Mouse (Mus musculus): Measurements from ENCODE around the gene Gm28035. TPM values are rescaled to one million over a fixed set of nuclear protein-coding genes. Genes with fewer than 3 reads are reported as not detected.
A peak's percentile ranks its signal among the peaks of the same experiment; 100 is the strongest.

The Gm28035 gene
- polyA plus RNA-seq (2016; fragmentation: Nextera tagmentation; extraction: Ambion mirVana): 0.04 and 0.08 TPM in 2 replicates

DNA sequence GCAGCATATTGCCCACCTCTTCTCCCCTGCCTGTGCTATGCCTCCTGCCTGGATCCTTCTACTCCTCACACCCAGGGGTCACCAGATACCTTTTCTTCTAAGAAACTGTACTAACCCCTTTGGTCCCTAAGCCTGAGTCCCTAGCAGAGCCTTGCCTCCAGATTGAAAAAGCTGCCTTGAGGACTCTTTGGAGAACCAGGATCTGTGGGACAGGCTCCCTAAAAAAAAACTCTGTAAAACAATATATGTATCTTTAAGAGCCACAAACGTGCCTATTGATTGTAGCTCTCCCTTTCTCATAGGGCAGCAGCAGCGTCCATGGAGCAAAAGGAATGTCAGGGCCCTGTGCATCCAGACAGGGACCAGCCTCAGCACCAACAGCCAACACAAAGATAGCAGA, at the start of gene Gm28035:
Gene Gm28035 (plus strand): TSS at position 301 of the 400 bp plus-strand sequence.
- H3K36me3 ChIP-seq: peaks cover 62% of the 10 kb centered on the region
- H3K27ac ChIP-seq: no peak within 1 kb of the TSS
- peaks cover 67% of the 10 kb centered on the region for H3K4me1 ChIP-seq
- no peak for DNase-seq (ENCODE audit: low spot score)
- peak within 1 kb of the TSS; percentile 4; the same call in 1 of the 2 replicates for H3K4me3 ChIP-seq
- 86% methylated on average over 2 of the region's 2 CpGs for WGBS
- H3K9me3 ChIP-seq (replicated peaks): no peaks in the 10 kb centered on the region
- no peaks in the 10 kb centered on the region for H3K27me3 ChIP-seq (ENCODE audit: low read depth, poor library complexity, severe bottlenecking)

DNA sequence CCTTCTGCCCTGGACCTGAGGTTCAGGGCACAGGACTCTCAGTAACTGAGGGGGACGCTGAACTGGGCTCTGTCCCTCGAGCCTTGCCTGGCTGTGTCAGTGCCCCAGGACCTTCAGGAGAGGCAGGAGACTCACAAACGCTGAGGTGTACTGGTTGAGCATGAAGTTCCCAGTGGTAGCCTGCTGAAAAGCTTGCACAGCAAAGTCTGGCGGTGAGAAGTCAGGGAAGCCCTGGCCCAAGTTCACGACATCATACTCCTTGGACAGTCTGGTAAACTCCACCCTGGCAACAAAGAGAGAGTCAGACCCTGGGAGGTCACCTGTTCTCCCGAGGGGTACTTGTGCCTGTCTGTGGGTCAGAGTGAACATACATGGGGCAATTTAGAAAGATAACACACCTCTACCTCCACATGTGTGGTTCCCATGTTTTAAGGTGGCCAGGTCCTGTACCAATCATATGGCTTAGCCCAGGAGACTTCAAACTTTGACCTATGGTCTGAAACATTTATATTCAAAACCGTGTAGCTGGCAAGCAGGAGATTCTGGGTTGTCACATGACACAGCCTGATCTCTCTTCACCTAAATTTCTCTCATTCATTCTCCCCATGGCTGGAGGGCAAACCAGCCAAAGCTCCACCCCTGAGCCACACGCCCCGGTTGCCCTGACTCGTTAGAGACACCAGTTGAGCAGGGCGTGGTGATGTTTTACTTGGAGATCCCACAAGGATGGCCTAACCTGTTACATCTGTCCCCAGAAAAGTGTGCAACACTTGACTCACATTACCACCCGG, 48.4 kb upstream of the Gm28035 start:
- Histone ChIP-seq H3K27me3 (ENCODE audit: low read depth, poor library complexity, severe bottlenecking) (no peaks in the 10 kb centered on the region), H3K27ac (no peak overlapping the region), H3K4me1 (no peaks in the 10 kb centered on the region), H3K4me3 (no peak overlapping the region), H3K36me3 (peaks cover 3% of the 10 kb centered on the region; the same call in 1 of the 2 replicates), H3K9me3 (replicated peaks) (no peaks in the 10 kb centered on the region)
- no peak for DNase-seq (ENCODE audit: low spot score)
- WGBS: 88% methylated on average over 12 of the region's 12 CpGs

DNA sequence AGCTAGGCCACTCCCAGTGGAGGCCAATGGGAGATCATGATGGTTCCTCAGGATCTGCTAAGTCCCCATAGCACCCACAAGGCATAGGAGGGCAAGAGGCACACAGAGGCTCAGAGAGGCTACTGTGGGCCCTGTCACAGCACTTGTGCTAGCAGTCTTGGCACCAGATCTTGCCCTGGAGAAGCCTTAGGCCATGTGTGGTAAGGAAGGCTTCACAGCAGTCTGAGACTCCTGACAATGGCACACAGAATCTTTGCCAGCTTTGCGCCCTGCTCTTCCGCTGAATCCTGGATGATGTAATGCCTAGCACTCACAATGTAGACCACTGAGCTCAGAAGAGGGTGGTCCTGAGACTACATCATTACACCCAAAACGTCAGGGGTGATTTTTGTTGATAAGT, 45.7 kb upstream of the Gm28035 start:
- H3K27ac ChIP-seq: no peak overlapping the region
- H3K4me1 ChIP-seq: no peaks in the 10 kb centered on the region
- DNase-seq (ENCODE audit: low spot score): no peak
- H3K4me3 ChIP-seq: no peak overlapping the region
- H3K9me3 ChIP-seq (replicated peaks): no peaks in the 10 kb centered on the region
- 88% methylated on average over 3 of the region's 3 CpGs for WGBS
- no peaks in the 10 kb centered on the region for H3K27me3 ChIP-seq (ENCODE audit: low read depth, poor library complexity, severe bottlenecking)
- H3K36me3 ChIP-seq: peaks cover 3% of the 10 kb centered on the region; the same call in 1 of the 2 replicates

DNA sequence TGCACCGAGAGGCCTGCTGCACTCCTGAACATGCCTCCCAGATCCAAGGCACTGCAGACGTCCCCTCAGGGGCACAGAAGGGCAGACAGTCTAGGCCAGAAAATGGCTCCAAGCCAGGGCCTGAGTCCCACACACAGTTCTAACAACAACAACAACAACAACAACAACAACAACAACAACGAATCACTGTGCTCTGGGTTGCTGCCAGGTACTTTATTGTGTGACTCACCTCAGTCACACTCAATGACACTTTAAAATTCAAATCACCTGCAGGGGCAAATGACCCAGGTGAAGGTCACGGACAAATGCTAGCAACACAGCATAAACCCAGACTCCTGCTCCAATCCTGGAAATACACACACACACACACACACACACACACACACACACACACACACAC, 42.3 kb upstream of the Gm28035 start:
- DNase-seq (ENCODE audit: low spot score): no peak
- Histone ChIP-seq H3K4me3 (no peak overlapping the region), H3K27me3 (ENCODE audit: low read depth, poor library complexity, severe bottlenecking) (no peaks in the 10 kb centered on the region), H3K9me3 (replicated peaks) (no peaks in the 10 kb centered on the region), H3K27ac (no peak overlapping the region), H3K4me1 (no peaks in the 10 kb centered on the region), H3K36me3 (no peaks in the 10 kb centered on the region)
- 77% methylated on average over 4 of the region's 4 CpGs for WGBS

DNA sequence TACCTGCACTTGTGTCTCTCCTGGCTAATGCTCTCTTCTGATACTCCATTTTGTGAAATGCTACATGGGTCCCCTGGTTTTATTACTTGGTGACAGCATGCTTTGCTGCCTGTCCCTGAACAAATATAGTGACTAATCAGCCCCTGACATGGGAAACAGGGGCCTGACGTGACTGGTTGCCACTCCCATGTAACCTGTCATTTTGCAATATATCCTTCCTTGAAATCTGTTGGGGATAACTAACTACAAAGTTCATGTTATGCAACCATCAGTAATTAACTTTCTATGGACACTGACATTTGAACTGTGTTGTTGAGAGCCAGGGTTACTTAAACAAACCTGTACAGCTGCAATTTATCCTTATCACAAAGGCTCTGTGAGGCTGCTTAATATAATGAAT, 40.4 kb upstream of the Gm28035 start:
- H3K4me1 ChIP-seq: peaks cover 6% of the 10 kb centered on the region
- H3K9me3 ChIP-seq (replicated peaks): no peaks in the 10 kb centered on the region
- H3K4me3 ChIP-seq: no peak overlapping the region
- H3K27me3 ChIP-seq (ENCODE audit: low read depth, poor library complexity, severe bottlenecking): no peaks in the 10 kb centered on the region
- no peaks in the 10 kb centered on the region for H3K36me3 ChIP-seq
- H3K27ac ChIP-seq: no peak overlapping the region
- 73% methylated on average over 1 of the region's 1 CpGs for WGBS
- DNase-seq (ENCODE audit: low spot score): no peak

DNA sequence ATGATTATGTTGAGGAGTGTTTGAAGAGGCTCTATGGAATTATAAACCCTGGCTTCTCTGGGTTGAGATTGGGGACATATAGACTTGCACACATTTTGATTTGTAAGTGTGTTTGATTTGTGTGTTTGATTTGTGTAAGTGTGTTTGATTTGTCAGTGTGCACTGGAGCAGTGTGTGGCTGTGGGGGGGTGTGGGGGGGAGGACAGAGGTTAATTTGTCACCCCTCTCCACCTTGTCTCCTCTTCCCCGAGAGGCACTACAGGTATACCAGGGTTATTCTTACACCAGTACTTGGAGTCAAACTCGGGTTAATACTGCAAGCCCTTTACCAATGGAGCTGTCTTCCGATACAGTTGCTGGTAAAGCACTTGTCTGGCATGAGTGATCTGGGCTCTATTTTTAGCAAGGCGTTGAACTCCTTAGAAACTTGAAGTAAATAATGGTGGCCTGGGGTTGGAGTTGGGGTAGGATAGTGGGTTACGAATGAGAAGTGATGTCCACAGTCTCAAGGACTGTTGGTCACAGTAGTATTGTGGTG, 39.9 kb upstream of the Gm28035 start:
- WGBS: 85% methylated on average over 5 of the region's 5 CpGs
- Histone ChIP-seq H3K4me1 (peaks cover 6% of the 10 kb centered on the region), H3K9me3 (replicated peaks) (no peaks in the 10 kb centered on the region), H3K27me3 (ENCODE audit: low read depth, poor library complexity, severe bottlenecking) (no peaks in the 10 kb centered on the region), H3K27ac (no peak overlapping the region), H3K36me3 (no peaks in the 10 kb centered on the region), H3K4me3 (no peak overlapping the region)
- DNase-seq (ENCODE audit: low spot score): no peak

DNA sequence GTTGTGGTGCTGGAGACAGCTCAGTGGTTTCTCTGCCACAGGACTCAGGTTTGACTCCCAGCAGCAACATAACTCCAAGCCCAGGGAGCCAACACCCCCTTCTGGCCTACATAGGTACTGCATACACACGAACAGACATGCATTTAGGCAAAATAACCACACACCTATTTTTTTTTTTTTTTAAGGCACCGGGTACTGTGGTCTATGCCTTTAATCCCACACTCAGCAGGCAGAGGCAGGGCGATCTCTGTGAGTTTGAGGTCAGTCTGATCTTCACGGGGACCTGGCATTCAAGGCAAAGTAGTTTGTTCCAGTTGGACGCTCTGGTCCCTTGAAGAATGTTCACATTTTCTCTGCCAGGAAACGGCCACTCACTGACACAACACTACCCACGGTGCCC, 36.9 kb upstream of the Gm28035 start:
- Histone ChIP-seq H3K4me1 (peaks cover 19% of the 10 kb centered on the region), H3K27me3 (ENCODE audit: low read depth, poor library complexity, severe bottlenecking) (no peaks in the 10 kb centered on the region), H3K4me3 (no peak overlapping the region), H3K27ac (no peak overlapping the region), H3K9me3 (replicated peaks) (no peaks in the 10 kb centered on the region), H3K36me3 (no peaks in the 10 kb centered on the region)
- no peak for DNase-seq (ENCODE audit: low spot score)
- 83% methylated on average over 7 of the region's 7 CpGs for whole genome bisulfite sequencing

DNA sequence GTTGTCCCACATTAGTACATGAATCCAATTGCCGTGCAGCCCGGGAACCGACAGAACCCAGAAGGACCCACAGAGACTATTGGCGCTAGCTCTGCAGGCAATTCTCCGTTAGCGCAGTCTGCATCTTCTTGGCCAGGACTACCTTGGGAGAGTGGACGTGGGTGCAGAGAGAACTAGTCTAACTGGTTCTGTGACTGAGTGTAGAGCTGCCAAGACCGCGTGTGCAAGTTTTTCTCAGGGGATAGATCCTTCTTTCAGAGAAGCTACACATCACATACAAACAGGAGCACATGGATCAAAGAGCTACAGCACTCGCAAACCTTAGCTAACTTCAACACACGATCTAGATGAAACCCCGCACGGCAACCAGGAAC, 35.1 kb upstream of the Gm28035 start:
- no peaks in the 10 kb centered on the region for H3K36me3 ChIP-seq
- H3K27me3 ChIP-seq (ENCODE audit: low read depth, poor library complexity, severe bottlenecking): no peaks in the 10 kb centered on the region
- peaks cover 19% of the 10 kb centered on the region for H3K4me1 ChIP-seq
- peak overlapping the region; percentile 78 for H3K27ac ChIP-seq
- 5% methylated on average over 13 of the region's 13 CpGs for WGBS
- DNase-seq (ENCODE audit: low spot score): no peak
- no peaks in the 10 kb centered on the region for H3K9me3 ChIP-seq (replicated peaks)
- H3K4me3 ChIP-seq: peak overlapping the region; percentile 83

DNA sequence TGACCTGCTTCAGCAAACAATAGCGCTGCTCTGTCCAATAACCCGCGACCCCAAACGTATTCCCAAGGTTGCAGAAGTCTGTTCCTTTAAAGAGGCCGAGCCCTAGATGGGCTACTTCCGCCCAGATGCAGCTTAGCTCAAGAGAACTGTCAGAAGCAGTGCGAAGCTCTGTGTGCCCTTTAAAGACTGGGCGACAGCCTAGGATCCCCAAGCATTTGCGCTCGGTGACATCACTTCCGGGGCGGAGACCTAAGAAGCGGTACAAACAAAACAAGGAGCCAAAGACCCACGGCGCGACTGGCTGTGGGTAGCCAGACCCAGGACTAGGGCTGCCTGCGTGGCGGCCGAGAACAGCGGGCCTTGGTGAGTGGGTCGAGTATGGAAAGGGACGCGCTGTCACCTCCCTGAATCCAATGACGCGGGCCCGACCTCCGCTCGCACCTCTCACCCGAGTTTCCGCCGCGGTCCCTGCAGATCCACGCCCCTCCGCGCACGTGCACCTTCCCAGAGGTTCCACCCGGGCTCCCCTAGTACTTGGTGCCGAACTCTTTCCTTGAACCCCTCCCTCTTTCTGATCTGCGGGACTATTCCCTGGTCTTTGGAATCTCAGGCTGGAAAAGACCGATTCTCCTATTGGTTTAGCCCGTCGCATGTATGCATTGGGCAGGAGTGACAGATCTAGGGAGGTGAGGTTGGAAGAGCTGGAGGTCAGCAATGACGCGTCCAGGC, 34.6 kb upstream of the Gm28035 start, which contains the start of gene Kyat1:
Gene Kyat1 (minus strand): TSS at position 219 of the 729 bp plus-strand sequence.
- H3K27me3 ChIP-seq (ENCODE audit: low read depth, poor library complexity, severe bottlenecking): no peaks in the 10 kb centered on the region
- DNase-seq (ENCODE audit: low spot score): peak; percentile 94
- under 1% methylated on average over 44 of the region's 44 CpGs for whole genome bisulfite sequencing
- peak within 1 kb of the TSS; percentile 83 for H3K4me3 ChIP-seq
- peak within 1 kb of the TSS; percentile 78 for H3K27ac ChIP-seq
- no peaks in the 10 kb centered on the region for H3K36me3 ChIP-seq
- H3K9me3 ChIP-seq (replicated peaks): no peaks in the 10 kb centered on the region
- peaks cover 19% of the 10 kb centered on the region for H3K4me1 ChIP-seq

DNA sequence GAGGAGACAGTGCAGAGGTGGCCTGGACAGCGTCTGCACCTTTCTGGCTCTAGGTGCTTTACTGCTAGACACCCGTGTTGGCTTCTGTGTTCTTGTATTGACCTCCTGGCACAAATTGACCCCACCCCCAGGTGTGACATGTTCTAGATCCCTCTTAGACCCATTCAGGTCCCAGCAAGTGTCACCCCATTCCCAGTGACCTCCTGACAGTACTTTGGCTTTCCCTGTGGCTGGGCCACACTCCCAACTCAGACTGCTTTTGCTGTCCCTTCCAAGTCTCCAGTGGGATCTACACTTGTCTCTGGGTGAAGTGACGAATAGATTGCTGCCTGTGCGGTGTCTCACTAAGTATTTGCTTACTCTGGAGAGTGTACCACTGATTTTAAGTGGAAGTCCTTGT, 33.0 kb upstream of the Gm28035 start:
- DNase-seq (ENCODE audit: low spot score): no peak
- H3K36me3 ChIP-seq: no peaks in the 10 kb centered on the region
- H3K9me3 ChIP-seq (replicated peaks): no peaks in the 10 kb centered on the region
- no peaks in the 10 kb centered on the region for H3K27me3 ChIP-seq (ENCODE audit: low read depth, poor library complexity, severe bottlenecking)
- no peak overlapping the region for H3K27ac ChIP-seq
- peaks cover 19% of the 10 kb centered on the region for H3K4me1 ChIP-seq
- no peak overlapping the region for H3K4me3 ChIP-seq
- WGBS: 90% methylated on average over 4 of the region's 4 CpGs

DNA sequence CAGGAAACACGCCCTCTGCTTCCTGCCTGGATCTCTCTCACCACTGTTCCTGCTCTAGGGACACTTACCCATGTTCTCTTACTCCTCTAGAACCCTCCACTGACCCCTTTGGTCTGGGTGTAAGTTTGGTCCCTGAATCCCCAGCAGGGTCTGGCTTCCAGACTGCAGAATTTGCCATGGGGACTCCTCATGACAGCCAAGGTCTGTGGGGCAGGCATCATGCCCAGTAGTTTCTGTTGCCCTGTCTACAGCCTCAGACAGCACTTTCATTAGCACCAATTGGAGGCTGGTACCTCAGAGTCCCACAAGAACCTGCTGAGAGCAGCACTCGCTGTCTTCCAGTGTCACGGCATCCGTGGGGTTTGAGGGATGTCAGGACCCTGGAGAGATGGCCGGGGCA, 32.5 kb upstream of the Gm28035 start:
- peaks cover 19% of the 10 kb centered on the region for H3K4me1 ChIP-seq
- H3K9me3 ChIP-seq (replicated peaks): no peaks in the 10 kb centered on the region
- 72% methylated on average over 5 of the region's 5 CpGs for WGBS
- H3K4me3 ChIP-seq: no peak overlapping the region
- no peaks in the 10 kb centered on the region for H3K27me3 ChIP-seq (ENCODE audit: low read depth, poor library complexity, severe bottlenecking)
- DNase-seq (ENCODE audit: low spot score): no peak
- no peak overlapping the region for H3K27ac ChIP-seq
- H3K36me3 ChIP-seq: no peaks in the 10 kb centered on the region

DNA sequence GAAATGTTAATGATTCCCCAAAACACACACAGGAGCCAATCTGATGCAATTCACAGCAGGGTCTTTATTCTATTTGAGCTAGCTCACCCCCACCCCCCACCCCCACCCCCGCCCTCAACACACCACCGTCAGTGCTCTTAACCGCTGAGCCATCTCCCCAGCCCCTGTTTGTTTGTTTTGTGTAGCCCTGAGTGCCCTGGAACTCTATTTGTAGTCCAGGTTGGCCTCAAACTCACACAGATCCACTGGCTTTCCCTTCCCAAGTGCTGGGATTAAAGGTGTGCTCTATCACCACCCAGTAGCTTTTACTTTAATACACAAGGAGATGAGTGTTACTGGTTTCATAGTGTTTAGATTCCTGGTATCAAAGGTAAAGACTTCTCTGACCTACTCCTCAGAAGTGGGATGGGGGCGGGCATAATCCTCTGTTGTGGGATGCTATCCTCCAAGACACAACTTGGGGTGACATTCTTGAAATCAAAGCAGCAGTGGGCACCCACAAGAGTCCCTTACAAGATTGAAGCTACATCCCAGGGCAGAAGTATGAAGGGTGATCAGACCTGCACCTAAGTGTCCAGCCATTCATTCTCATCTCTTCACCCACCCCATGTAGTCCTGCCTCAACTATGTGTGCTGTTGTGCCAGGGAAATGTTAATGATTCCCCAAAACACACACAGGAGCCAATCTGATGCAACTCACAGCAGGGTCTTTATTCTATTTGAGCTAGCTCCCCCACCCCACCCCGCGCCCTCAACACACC, 28.8 kb upstream of the Gm28035 start:
- H3K9me3 ChIP-seq (replicated peaks): no peaks in the 10 kb centered on the region
- no peak overlapping the region for H3K4me3 ChIP-seq
- H3K36me3 ChIP-seq: no peaks in the 10 kb centered on the region
- H3K27me3 ChIP-seq (ENCODE audit: low read depth, poor library complexity, severe bottlenecking): no peaks in the 10 kb centered on the region
- peaks cover 7% of the 10 kb centered on the region for H3K4me1 ChIP-seq
- 72% methylated on average over 6 of the region's 6 CpGs for WGBS
- no peak for DNase-seq (ENCODE audit: low spot score)
- no peak overlapping the region for H3K27ac ChIP-seq

Data from limb, embryonic 10.5 days (tissue).